Mouse (Mus musculus) cerebellum, adult 2 months (tissue): ENCODE results near the gene Vmn1r55. TPM values are rescaled to one million over a fixed set of nuclear protein-coding genes. Genes with fewer than 3 reads are reported as not detected.
"Not testable (repeated sequence)": the region's sequence is repeated elsewhere in the genome, so short reads cannot be mapped to it uniquely, and the experiment has no call there.

Experiments
- DNase-seq, 2 experiments: peaks; one replicate each; pipeline ENCODE4 v3.0.0; 2021
- H3K27ac ChIP-seq: fragments of 200-500 bp; 2 replicates; pipeline ENCODE4 v1.5.1; 2012; ENCODE audit warnings: low read length, control low read depth, inconsistent platforms; ENCODE audit not compliant: insufficient read depth
- H3K27me3 ChIP-seq: fragments of 200-500 bp; 2 replicates; pipeline ENCODE4 v1.6.1; 2012; ENCODE audit warnings: inconsistent platforms, mild to moderate bottlenecking, low read length, moderate library complexity; ENCODE audit not compliant: control insufficient read depth, insufficient read depth
- H3K4me1 ChIP-seq: fragments of 200-500 bp; 2 replicates; pipeline ENCODE4 v1.6.1; 2011; ENCODE audit warnings: low read length; ENCODE audit not compliant: control insufficient read depth, insufficient read depth
- H3K4me3 ChIP-seq: fragments of 200-500 bp; replicated peaks from 2 replicates; pipeline ENCODE3; 2011; ENCODE audit warnings: mild to moderate bottlenecking, low read depth, low read length, control low read depth; ENCODE audit not compliant: insufficient read depth
- CTCF ChIP-seq: fragments of 200-500 bp; IDR thresholded peaks from 2 replicates; pipeline ENCODE4 v1.5.1; 2011; ENCODE audit warnings: low read depth, mild to moderate bottlenecking, control low read depth, low read length, moderate library complexity, borderline replicate concordance; ENCODE audit not compliant: insufficient read depth
- POLR2A ChIP-seq: fragments of 200-500 bp; IDR thresholded peaks from 2 replicates; pipeline ENCODE4 v1.6.1; 2011; ENCODE audit warnings: low read length, control low read depth, borderline replicate concordance; ENCODE audit not compliant: insufficient read depth
- WGBS: fragments of 180-500 bp; shearing (Covaris S2); methylation state at CpG from one replicate; pipeline ENCODE4 v1.1.7; 2018; 5-methylcytosine and 5-hydroxymethylcytosine counted together
- polyA plus RNA-seq: library from polyadenylated mRNA; depleted of rRNA; stranded (reverse); fragments of >200 nt; gene quantifications from 2 replicates; pipeline ENCODE4 v1.2.3, GENCODE M21; 2012

Gene Vmn1r55
- polyA plus RNA-seq, 1 experiment = not detected

DNA sequence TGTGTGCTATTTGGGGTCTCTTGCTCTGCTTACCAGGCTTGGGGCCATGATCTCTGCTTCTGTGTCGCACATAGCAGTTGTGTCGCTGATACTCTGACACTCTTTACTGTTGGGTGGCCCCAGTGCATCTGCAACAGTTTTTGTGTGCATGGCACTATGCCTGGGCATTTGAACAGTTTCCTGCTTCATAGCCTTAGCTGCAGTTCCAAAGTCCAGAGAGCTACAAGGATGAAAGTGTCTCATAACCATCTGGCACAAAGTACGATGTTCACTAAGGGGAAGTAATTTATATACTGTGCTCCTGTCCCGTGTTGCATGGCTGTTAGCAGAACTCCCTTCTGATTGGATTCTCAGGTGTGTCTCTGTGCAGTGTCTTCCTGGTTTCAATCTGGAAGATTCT lies 61.6 kb downstream of the Vmn1r55 start:
- H3K27ac ChIP-seq = no peak overlapping the region
- WGBS = 30% methylated on average over 4 of the region's 4 CpGs
- H3K27me3 ChIP-seq = no peaks in the 10 kb centered on the region
- TF ChIP-seq CTCF = no peak
- TF ChIP-seq POLR2A = no peak
- no peak overlapping the region for H3K4me3 ChIP-seq
- no peak for DNase-seq
- peaks cover 13% of the 10 kb centered on the region for H3K4me1 ChIP-seq

DNA sequence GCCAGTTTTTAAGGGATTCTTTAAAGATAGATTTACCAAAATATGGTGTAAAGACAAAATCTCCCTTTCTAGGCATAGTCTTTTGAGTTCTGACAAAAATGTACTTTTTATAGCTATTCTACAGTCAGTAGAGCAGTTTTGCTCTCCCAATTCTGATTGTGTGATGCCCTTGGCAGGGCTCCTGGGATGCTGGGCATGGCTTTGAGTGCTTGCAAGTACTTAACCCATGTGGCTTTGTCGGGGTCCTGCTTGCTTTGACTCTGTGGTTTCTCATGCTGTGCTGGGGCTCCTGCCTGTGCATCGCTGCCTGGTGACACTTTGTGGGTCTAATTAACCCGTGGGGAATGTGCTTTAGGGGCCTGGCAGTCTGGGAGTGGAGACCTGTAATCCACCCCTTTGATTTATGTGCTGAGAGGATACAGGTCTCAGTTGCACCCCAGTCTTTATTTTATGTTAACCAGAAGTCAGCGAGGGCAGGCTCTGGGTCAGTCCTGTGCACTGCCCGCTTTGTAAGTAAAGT lies 62.5 kb downstream of the Vmn1r55 start:
- WGBS = 53% methylated on average over 5 of the region's 5 CpGs
- Histone ChIP-seq H3K4me3 (no peak overlapping the region), H3K27me3 (no peaks in the 10 kb centered on the region), H3K4me1 (peaks cover 13% of the 10 kb centered on the region), H3K27ac (no peak overlapping the region)
- TF ChIP-seq CTCF = no peak
- TF ChIP-seq POLR2A = no peak
- DNase-seq = peak in 1 of 2 experiments; percentile 9

DNA sequence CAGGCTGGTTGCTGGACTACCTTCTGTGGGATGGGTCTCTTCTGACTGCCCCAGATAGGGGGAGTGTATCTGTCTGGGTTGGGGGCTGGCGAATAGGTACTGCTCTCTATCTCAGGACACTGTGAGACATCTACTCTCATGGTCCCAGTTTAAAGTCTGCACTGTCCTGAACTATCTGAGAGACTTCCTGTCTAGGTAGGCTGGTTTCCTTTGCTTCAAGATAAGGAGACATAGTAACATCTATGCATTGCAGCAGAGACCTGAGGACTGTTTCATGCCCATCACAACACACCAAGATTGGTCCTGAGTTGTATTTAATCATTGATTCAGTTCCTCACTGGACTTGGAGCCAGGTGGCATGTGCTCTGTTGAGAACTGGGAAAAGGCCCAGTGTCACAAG lies 64.0 kb downstream of the Vmn1r55 start:
- 100% methylated on average over 1 of the region's 1 CpGs for WGBS
- H3K4me1 ChIP-seq = peaks cover 13% of the 10 kb centered on the region
- H3K27me3 ChIP-seq = no peaks in the 10 kb centered on the region
- H3K4me3 ChIP-seq = no peak overlapping the region
- H3K27ac ChIP-seq = no peak overlapping the region
- DNase-seq = peak in 1 of 2 experiments; percentile 9
- no peak for TF ChIP-seq CTCF
- no peak for TF ChIP-seq POLR2A

DNA sequence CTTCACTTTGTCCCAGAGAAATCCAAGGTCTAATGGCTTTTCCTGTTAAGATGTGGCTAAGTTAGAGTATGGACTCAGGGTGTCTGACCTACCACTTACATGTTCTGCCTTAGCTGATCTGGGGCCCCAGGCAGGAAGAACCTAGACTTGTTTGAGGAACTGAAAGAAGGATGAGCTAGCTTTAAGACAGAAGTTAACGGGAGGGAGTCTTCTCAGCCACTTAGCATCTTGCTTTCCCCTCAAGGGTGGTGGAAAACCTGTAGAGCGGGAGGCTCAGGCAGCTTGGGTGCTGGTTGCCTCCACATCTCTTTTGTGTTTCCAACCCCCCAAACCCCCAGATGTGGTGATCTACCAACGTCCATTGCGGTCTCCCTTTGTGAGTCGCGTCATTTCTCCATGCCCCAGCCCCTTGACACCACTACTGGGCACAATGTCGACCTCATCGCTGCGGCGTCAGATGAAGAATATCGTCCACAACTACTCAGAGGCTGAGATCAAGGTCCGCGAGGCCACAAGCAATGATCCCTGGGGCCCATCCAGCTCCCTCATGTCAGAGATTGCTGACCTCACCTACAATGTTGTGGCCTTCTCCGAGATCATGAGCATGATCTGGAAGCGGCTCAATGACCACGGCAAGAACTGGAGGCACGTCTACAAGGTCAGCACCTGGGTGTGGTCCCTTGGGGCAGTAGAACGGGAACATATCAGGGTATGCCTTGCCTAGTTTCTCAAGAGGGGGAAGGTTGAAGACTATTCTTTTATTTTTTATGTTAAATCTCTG lies 66.0 kb downstream of the Vmn1r55 start:
- DNase-seq = peak in 1 of 2 experiments; percentile 8
- no peaks in the 10 kb centered on the region for H3K27me3 ChIP-seq
- H3K27ac ChIP-seq = no peak overlapping the region
- H3K4me1 ChIP-seq = peaks cover 11% of the 10 kb centered on the region
- no peak overlapping the region for H3K4me3 ChIP-seq
- TF ChIP-seq POLR2A (no peak), CTCF (no peak)
- 90% methylated on average over 18 of the region's 18 CpGs for WGBS

DNA sequence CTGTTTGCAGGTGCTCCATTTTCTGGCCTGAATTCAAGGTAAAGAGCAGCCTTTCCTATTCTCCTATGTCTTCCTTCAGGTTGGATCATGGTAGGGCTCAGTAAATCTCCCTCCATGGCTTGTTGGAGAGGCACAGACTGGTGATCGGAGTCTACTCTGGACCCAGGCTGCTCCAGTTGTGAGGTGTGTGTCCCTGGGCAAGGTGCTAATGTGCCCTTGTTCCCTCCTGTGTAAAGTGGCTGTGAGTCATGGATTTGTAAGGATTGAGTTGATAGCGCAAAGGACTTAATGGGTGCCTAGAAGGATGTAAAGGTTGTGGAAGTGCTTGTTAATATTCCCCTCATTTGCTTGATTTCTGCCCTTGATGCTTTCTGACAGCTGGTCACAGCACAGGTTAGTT lies 67.5 kb downstream of the Vmn1r55 start:
- Histone ChIP-seq H3K4me1 (peaks cover 7% of the 10 kb centered on the region), H3K4me3 (no peak overlapping the region), H3K27ac (no peak overlapping the region), H3K27me3 (no peaks in the 10 kb centered on the region)
- no peak for DNase-seq
- WGBS = 88% methylated on average over 2 of the region's 2 CpGs
- TF ChIP-seq CTCF (no peak), POLR2A (no peak)

DNA sequence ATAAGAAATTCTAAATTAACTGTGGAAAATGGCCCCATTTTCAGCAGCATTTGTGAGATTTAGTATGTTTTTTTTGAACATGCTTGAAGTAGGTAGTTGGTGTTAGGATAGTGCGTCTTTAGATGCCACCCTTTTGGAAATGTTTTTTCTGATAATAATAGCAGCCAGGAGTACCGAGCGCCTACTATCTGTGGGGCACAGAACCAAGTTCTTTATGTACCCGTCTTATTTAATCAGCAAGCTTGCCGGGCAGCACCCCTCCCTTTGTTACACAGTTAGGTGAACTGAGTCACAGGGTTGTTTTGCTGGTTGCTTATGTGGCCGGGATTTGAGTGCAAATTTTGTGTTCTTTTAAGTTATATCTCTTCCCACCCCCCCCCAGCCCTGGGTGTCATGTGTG lies 68.2 kb downstream of the Vmn1r55 start:
- Histone ChIP-seq H3K4me3 (peak overlapping the region; percentile 24), H3K27me3 (no peaks in the 10 kb centered on the region), H3K27ac (no peak overlapping the region), H3K4me1 (peaks cover 6% of the 10 kb centered on the region)
- DNase-seq = no peak
- WGBS = 49% methylated on average over 6 of the region's 6 CpGs
- no peak for TF ChIP-seq POLR2A
- TF ChIP-seq CTCF = no peak

DNA sequence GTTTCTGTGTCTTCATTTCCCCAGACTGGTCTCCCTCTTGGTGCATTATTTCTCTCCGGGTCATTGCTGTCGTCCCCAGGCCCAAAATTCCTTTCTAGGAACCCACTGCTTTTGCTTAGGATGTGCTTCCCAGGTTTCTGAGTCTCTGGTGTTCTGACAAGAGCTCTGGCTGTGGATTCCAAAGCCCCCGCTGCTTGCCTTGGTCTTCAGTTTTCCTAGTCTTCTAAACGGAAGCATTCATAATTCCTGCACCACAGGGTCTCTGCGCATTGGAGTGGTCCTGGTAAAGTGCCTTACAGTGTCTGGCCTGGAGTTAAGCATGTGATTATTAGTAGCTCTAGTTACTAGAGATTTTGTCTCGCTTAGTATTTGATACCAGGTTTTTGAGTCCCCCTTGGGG lies 68.7 kb downstream of the Vmn1r55 start:
- TF ChIP-seq CTCF (no peak), POLR2A (no peak)
- peak overlapping the region; percentile 82 for H3K4me3 ChIP-seq
- H3K4me1 ChIP-seq = peaks cover 2% of the 10 kb centered on the region
- H3K27me3 ChIP-seq = no peaks in the 10 kb centered on the region
- DNase-seq = no peak
- 8% methylated on average over 6 of the region's 6 CpGs for WGBS
- H3K27ac ChIP-seq = peak overlapping the region; percentile 77; the same call in 1 of the 2 replicates

DNA sequence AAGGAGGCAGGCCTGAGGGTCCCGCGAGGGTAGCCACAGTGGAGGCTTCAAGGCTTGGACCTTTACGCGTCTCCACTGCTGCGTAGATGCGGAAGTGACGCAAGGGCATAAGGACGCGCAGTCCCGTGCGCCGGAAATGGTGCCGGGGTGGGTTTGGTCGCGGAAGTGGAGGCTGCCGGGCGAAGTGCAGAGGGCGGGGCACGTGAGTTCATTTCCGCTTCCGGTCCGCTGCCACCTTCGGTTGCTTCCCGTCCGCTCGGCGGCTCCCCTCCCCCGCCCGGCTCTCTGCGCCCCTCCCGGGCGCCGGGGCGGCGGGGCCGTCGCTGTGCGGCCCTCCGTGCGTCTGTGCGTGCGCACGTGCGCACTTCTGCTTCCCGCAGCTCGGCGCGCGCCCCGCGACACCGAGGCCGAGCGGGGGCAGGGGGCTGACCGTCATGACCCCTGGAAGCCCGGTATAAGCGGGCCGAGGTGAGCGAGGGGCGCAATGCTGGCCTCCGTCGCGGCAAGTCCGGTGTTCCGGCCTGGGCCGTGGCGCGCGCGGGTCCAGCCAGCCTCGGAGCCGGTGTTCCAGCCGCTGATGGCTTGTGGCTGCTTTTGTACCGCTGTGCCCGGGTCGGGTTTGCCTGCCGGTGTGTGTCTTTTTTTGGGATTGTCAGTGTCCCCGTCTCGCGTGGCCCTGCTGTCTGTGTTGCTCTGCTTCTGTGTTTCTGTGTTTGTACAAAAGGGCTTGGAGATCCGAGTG lies 69.3 kb downstream of the Vmn1r55 start, which contains the start of gene Epn1:
Gene Epn1, plus strand, starts transcription at position 226 of the 742 bp plus-strand sequence.
- peak within 1 kb of the TSS; percentile 77 for H3K27ac ChIP-seq
- H3K4me3 ChIP-seq = peak within 1 kb of the TSS; percentile 82
- under 1% methylated on average over 81 of the region's 81 CpGs for WGBS
- no peaks in the 10 kb centered on the region; the same call in 1 of the 2 replicates for H3K4me1 ChIP-seq
- TF ChIP-seq POLR2A (peak; percentile 74), CTCF (no peak)
- peak; percentile 97 for DNase-seq
- H3K27me3 ChIP-seq = no peaks in the 10 kb centered on the region

DNA sequence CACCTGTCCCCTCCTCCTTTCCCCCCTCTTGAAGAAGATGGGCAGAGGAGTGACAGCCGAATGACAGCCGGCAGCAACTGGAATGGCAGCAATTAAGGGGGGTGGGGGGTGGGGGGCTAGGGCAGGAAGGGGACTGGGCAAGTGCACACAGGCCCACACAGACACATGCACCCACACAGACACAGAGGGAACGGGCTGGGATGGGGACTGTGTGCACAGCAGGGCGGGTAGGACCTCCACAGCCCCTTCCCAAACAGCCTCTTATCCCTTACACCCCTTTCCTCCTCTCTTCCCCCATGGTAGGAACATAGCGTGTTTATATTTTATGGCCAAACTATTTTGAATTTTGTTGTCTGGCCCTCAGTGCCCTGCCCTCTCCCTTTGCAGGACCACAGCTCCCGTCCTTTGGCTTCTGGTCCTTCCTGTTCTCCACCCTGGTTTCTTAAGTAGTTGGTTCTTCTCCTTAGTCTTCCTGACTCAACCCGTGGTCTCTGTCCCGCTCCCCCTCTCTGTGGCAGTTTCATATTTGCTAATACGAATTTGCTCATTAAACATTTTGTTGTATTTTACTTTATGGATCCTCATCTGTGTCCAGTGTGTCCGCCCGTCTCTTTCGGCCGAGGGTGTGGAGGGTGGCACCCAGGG lies 70.0 kb downstream of the Vmn1r55 start:
- DNase-seq, H3K27me3 ChIP-seq, H3K4me1 ChIP-seq: not testable (repeated sequence)
- WGBS = 39% methylated on average over 11 of the region's 13 CpGs
- H3K27ac ChIP-seq = peak overlapping the region; percentile 36; the same call in 1 of the 2 replicates
- peak overlapping the region; percentile 82 for H3K4me3 ChIP-seq
